Mouse (Mus musculus): ENCODE data around the gene Apobec1.
"Not testable (repeated sequence)": the region's sequence is repeated elsewhere in the genome, so short reads cannot be mapped to it uniquely, and the experiment has no call there.

The Apobec1 gene

GRCm38 (mm10) chr6:122604260-122604659 is 2.0 kb upstream of the Apobec1 start:
- DNase-seq (ENCODE audit: low spot score) = no peak

GRCm38 (mm10) chr6:122602992-122603322 is 713 bp upstream of the Apobec1 start:
- DNase-seq (ENCODE audit: low spot score) = no peak

- DNase-seq (ENCODE audit: low spot score) = no peak
Observed at GRCm38 (mm10) chr6:122601615-122602014, 629 bp downstream of the Apobec1 start.

DNA sequence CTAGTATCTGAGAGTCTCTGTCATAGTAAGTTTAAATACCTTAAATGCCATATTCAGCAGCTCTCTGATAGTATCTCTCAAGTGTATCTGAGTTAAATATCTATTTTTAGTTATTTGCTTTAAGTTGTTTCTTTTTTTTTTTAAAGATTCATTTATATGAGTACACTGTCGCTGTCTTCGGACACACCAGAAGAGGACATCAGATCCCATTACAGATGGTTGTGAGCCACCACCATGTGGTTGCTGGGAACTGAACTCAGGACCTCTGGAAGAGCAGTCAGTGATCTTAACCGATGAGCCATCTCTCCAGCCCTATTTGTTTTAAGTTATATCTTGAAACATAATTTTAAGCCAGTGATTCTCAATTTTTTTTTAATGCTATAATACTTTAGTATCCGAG is 1.2 kb downstream of the Apobec1 start:
- DNase-seq (ENCODE audit: low spot score) = no peak

GRCm38 (mm10) chr6:122600066-122600646 is 2.1 kb downstream of the Apobec1 start:
- DNase-seq (ENCODE audit: low spot score) = no peak

- no peak for DNase-seq (ENCODE audit: low spot score)
Observed at GRCm38 (mm10) chr6:122599054-122599737, 3.0 kb downstream of the Apobec1 start.

DNA sequence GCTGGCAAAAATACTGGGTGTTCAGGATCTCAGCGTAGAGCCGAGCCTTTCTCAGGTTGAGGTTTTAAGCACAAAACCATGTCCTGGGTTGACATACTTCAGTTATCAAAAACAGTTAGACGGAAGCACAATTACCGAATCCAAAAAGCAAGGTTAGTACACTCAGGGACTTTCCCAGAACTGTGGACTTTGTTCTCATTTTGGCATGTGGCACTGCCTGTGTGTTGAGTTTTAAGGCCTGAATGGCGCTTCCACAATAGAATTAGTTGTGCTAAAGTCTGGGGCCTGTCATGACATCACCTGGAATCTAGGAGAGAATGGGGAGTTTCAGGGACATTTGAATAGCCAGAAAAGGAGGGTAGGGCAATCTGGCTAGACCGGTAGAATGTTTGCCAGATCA is 3.8 kb downstream of the Apobec1 start:
- DNase-seq (ENCODE audit: low spot score) = no peak

- DNase-seq (ENCODE audit: low spot score) = no peak
Observed at GRCm38 (mm10) chr6:122598014-122598413, 4.2 kb downstream of the Apobec1 start.

DNA sequence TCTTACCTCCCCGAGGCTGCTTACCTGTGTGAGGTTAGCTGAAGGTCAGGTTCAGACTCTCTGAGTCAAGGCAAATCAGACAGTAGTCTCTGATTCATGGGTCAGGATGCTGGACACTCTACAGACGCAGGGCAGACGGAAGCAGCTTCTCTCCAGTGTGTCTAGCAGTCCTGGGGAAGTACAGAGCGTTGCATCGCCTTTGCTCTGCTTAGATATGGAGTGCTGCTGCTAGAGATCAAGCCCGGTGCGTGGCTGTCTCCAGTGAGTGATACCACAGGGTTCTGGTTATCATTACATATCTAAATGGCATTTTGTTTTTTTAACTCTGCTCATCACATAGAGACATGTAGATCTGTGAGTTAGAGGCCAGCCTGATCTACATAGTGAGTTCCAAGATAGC is 5.6 kb downstream of the Apobec1 start:
- no peak for DNase-seq (ENCODE audit: low spot score)

- DNase-seq (ENCODE audit: low spot score) = peak; percentile 10
Observed at GRCm38 (mm10) chr6:122595637-122596036, 6.6 kb downstream of the Apobec1 start.

DNA sequence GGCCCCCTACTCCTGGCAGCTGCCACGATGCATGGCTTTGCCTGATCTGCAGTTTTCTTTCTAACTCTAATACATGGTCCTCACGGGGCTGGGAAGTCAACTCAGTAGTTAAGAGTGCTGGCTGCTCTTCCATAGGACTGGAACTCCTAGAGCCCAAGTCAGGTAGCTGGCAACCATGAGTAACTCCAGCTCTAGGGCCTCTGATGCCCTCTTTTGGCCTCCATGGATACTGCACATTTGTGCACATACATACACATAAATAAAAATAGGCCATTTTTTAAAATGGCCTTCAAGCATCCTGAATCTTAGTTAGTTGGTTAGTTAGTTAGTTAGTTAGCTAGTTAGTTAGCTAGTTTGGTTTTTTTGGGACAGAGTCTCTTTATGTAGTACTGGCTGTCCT is 9.3 kb downstream of the Apobec1 start:
- no peak for DNase-seq (ENCODE audit: low spot score)

GRCm38 (mm10) chr6:122591027-122591758 is 11.1 kb downstream of the Apobec1 start:
- DNase-seq (ENCODE audit: low spot score) = no peak

DNA sequence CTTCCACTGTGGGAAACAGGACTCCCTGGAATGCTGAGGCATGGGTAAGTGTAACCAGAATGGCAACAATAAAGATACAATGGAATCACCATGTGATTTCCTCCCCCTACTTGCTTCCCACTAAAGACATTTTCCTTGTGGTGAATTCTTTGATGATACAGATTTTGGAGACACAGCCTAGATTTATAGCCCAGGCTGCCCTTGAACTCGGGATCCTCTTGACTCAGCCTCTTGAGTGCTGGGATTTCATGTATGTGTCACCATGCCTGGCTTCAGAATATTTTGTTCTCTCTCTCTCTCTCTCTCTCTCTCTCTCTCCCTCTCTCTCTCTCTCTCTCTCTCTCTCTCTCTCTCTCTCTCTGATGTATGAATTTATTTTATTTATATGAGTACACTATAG is 23.2 kb downstream of the Apobec1 start:
- DNase-seq (ENCODE audit: low spot score) = no peak

- no peak for DNase-seq (ENCODE audit: low spot score)
Observed at GRCm38 (mm10) chr6:122577030-122577429, 25.2 kb downstream of the Apobec1 start.

GRCm38 (mm10) chr6:122575037-122575436 is 27.2 kb downstream of the Apobec1 start:
- not testable (repeated sequence) for DNase-seq (ENCODE audit: low spot score)

DNA sequence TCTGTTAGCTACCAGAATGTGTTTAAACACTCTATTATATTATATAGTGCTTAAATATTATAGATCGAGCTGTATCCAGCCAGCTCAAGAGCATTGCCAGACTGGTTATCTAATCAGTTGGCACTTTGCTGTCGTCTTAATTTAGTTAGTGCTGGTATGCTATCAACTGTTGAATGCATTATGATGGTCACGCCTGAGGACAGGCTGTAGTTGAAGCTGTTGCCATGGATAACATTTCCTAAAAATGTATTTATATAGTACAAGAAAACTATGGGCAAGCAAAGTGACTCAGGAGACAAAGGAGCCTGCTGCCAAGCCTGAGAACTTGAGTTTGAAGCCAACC is 30.7 kb downstream of the Apobec1 start:
- DNase-seq (ENCODE audit: low spot score) = no peak

GRCm38 (mm10) chr6:122570695-122571616 is 31.3 kb downstream of the Apobec1 start:
- no peak for DNase-seq (ENCODE audit: low spot score)

GRCm38 (mm10) chr6:122569762-122570161 is 32.5 kb downstream of the Apobec1 start:
- no peak for DNase-seq (ENCODE audit: low spot score)

DNA sequence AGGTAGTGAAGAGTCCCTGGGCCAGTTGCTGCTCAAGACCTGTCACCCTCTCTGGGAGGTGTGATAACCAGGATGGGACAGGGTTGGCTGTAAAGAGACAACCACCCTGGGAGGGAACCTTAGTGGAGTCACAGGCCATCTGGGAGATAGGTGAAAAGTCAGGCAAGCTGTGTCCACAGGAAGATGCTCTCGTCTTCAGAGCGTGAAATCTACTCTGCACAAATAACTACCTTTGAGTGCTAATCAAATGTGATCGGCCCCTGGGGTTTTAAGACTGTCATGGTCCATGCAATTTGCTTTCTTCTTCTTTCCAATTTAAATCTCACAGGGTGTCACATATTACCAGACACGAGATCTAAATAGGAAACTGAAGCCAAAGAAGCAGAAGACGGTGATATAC is 33.1 kb downstream of the Apobec1 start:
- no peak for DNase-seq (ENCODE audit: low spot score)

DNA sequence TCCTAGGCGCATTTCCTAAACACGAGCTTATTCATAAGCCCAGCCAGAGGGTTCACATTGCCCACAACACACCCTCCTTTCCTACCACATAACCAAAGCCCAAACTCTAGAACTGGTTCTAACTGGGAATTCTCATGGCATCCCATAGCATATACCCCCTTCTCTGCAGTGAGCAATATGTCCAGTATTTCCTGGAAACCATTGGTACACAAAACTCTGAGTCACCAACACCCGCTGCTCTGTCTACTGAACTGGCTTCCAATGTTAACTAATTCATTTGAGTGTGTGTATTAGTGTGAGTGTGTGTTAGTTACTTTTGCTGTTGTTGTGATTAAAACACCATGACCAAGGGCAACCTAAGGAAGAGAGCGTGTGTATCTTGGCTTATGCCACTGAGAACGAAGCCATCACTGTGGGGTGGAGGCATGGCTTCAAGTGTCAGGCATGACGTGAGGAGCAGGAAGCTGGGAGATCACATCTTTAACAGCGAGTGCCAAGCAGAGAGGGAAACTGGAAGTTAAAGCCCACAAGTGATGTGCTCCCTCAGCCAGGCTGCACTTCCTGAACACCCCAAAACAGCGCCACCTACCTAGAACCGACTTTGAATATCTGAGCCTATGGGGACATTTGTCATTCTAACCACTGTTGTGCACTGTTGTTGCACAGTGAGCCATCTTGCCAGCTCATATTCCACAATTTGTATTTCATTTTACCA is 37.0 kb downstream of the Apobec1 start:
- no peak for DNase-seq (ENCODE audit: low spot score)

GRCm38 (mm10) chr6:122562463-122562862 is 39.8 kb downstream of the Apobec1 start:
- DNase-seq (ENCODE audit: low spot score) = peak; percentile 40

- DNase-seq (ENCODE audit: low spot score) = no peak
Observed at GRCm38 (mm10) chr6:122561005-122561404, 41.2 kb downstream of the Apobec1 start.
